Mouse (Mus musculus) induced T-regulatory cell, adult 2 months (primary cell): ENCODE results near the gene Rnf181.
A peak's percentile ranks its signal among the peaks of the same experiment; 100 is the strongest.

Source experiments
- DNase-seq: peaks from one replicate; pipeline ENCODE4 v3.0.0-alpha.2; 2012; ENCODE audit warnings: low read depth

Rnf181 gene

GRCm38 (mm10) chr6:72383952-72384351 is 17.2 kb upstream of the Rnf181 start:
- DNase-seq, result no peak

DNA sequence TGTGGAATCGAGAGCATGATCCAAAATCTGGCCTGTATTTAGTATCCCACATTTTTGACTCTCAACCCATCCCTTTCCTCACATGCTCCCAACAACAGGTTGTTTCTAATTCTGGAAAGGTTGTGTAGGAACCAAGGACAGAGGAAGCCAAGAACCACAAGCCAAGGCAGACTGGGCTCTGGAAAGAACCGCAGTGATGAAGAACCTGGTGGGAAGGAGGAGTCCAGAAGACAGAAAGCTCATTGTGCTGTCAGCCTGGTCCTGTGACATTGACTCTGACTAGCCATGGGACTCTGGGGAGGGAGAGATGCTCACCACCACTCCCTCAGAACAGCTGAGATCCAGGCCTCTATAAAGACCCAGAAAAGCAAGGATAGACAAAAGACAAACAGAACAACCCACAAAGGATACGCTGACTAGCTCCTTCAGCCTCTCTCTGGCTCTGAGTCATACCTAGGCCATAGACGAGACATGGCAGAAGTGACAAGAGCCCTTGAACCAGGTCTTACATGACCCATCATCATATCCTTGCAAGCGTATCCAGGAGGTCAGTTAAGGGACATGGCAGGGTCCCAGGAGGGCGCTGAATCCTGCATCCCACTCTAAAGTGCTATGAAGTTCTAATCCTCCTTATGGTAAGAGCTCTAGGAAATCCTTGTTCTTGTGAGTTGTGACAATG is 16.5 kb upstream of the Rnf181 start:
- peak; percentile 23 for DNase-seq

- DNase-seq, result peak; percentile 68
Observed at GRCm38 (mm10) chr6:72382494-72382893, 15.7 kb upstream of the Rnf181 start.

GRCm38 (mm10) chr6:72380131-72380770 is 13.5 kb upstream of the Rnf181 start, which contains the start of gene Vamp5:
TSS of gene Vamp5 (minus strand) at chr6:72380468.
- peak; percentile 94 for DNase-seq

GRCm38 (mm10) chr6:72379377-72380130 is 12.8 kb upstream of the Rnf181 start:
- DNase-seq, result peak; percentile 37

GRCm38 (mm10) chr6:72378510-72379234 is 11.9 kb upstream of the Rnf181 start:
- DNase-seq, result no peak

DNA sequence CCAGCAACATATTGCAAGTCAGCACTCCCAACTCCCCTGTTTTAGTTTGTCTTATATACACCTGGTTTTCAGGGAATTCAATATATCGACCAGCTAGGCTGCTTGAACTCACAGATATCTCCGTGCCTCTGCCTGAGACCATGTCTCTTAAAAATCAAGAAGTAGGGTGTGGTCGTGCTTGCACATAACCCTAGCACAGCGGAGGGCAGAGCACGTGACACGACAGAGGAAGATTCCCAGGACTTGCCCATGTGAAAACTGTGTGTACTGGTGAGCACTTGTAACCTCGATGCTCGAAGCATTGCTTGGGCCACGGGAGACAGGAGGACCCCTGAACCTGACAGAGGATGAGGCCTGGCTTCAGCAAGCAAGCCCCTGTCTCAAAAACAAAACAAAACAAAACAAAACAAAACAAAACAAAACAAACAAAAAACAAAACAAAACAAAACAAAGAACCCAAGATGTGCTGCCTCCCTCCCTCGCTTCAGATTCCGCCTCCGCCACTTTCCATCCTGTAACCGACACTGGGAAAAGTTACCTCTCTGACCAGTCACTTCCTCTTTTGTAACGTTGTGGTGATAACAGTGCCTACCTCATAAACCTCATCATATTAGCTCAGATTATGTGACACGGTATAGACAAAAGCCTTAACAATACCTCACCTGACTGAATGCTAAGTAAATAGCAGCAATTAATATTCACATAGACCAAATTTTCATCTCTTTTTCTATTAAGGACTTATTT is 8.2 kb upstream of the Rnf181 start:
- DNase-seq, result peak; percentile 69

GRCm38 (mm10) chr6:72374206-72374605 is 7.5 kb upstream of the Rnf181 start:
- DNase-seq, result no peak

GRCm38 (mm10) chr6:72373184-72373583 is 6.4 kb upstream of the Rnf181 start:
- DNase-seq, result no peak

DNA sequence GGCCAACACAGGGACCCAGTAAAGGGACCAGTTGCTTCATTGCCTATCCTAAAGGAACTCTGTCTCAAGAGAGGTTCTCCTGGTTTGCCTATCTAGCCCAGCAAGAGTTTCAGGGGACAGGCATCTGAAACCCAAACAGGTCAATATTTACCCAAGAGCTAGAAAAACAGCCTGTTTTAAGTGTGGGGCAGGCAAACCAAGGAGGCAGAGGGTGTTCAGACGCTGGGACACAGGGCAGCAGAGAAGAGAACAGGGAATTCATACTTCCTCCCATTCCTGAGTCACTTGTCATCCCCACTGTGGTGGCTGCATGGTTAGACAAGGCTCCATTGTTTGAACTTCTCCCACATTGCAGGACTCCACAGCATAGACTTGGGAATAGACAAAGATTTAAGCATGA is 4.8 kb upstream of the Rnf181 start:
- DNase-seq, result no peak

GRCm38 (mm10) chr6:72371147-72371546 is 4.4 kb upstream of the Rnf181 start:
- no peak for DNase-seq

DNA sequence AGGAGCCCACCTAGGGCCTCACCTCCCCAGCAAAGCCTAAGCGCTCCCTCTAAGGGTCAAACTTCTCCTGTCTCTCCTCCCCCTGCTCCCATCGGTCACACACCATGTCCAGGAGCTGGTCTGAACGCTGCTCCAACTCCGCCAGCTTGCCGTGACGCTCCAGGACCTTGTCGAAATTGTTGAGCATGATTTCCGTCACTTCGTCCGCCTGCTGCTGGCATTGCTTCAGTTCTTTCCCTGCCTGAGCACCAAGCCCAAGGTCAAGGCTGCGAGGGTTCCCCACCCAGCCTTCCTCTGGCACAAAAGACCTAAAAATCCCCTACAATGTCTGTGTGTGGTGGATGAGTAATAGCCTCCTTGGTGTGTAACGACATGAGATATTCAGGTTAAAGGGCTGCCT is 3.3 kb upstream of the Rnf181 start:
- no peak for DNase-seq

DNA sequence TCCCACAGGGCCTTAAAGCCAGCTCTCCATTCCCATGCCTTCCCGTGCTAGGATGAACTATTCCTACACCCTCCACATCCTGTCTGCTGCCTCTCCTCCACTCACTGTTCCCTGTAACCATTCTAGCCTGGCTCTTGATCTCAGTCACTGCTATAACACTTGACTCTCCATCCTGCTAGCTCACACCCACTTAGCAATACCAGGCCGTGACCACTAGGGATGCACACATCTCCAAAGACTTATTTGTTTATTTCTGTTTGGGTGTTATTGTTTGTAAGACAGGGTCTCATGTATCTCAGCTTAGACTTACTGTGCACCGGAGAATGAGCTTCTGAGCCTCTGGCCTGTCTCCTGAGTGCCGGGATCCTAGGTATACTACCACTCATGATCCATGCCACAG is 2.8 kb upstream of the Rnf181 start:
- peak; percentile 41 for DNase-seq

- DNase-seq, result no peak
Observed at GRCm38 (mm10) chr6:72367460-72367974, 761 bp upstream of the Rnf181 start.

- no peak for DNase-seq
Observed at GRCm38 (mm10) chr6:72366304-72366703, 452 bp downstream of the Rnf181 start.

GRCm38 (mm10) chr6:72364985-72365384 is 1.8 kb downstream of the Rnf181 start:
- DNase-seq, result no peak

GRCm38 (mm10) chr6:72364009-72364408 is 2.7 kb downstream of the Rnf181 start:
- DNase-seq, result no peak

GRCm38 (mm10) chr6:72362132-72363028 is 4.4 kb downstream of the Rnf181 start:
- DNase-seq, result peak; percentile 98

DNA sequence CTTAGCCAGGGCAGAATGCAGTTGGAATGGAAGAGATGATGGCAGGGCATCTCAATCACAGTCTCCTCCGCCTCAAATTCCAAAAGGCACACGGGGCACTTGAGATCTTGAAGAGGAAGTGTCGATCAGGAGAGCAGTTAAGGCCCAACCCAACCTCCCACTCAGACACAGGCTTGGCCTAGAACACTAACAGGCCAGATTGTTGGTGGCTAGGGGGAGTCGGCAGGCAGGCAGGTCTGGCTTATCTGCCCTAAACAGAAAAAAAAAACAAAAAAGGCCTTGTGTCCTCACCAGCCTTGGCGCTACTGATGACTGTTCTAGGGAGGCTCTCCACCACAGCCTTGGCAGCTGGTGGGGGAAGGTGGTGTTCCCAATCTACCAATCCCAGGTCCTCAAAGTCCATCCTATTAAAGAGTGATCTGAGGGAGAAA is 5.6 kb downstream of the Rnf181 start:
- no peak for DNase-seq

DNA sequence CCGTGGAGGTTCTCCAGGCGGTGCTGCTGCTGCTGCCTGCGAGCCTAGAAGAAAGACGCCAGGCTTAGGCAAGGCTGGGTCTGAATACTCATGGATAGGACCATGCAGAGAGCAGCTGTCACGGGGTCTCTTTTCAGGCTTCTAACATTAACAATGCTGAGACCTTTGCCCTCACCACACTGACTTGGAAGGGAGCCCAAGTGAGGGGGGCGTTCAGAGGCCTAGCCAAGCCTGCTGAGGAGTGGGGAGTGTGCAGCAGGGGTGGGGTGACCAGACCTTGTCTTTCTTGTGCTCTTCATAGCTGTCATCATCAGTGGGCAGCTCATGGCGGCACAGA is 6.2 kb downstream of the Rnf181 start:
- no peak for DNase-seq
